Mouse (Mus musculus): ENCODE results near the gene Slc2a3. TPM values are rescaled to one million over a fixed set of nuclear protein-coding genes. Genes with fewer than 3 reads are reported as not detected.
"Not testable (repeated sequence)": the region's sequence is repeated elsewhere in the genome, so short reads cannot be mapped to it uniquely, and the experiment has no call there.

Slc2a3 gene
- polyA plus RNA-seq, 1 experiment from 2014 or later, result 10.3 TPM

- H3K27me3 ChIP-seq (ENCODE audit: control insufficient read depth, insufficient read depth, low read length); H3K4me3 ChIP-seq (ENCODE audit: control insufficient read depth in 1 of 2, insufficient read depth in 1 of 2, low read depth in 1 of 2, low read length in 2 of 2); H3K36me3 ChIP-seq (ENCODE audit: control insufficient read depth, insufficient read depth, low read length); ATAC-seq (ENCODE audit: insufficient number of reproducible peaks, insufficient read depth, low FRiP score, low read depth); H3K4me2 ChIP-seq (ENCODE audit: low read length); H3K27ac ChIP-seq (replicated peaks in 1 of 2; ENCODE audit: control insufficient read depth in 1 of 2, insufficient read depth in 1 of 2, low read depth in 2 of 2, low read length in 2 of 2); H3K9ac ChIP-seq (ENCODE audit: low read length); H3K9me3 ChIP-seq (ENCODE audit: control insufficient read depth, low read length); H3K4me1 ChIP-seq (ENCODE audit: control insufficient read depth in 2 of 2, insufficient read depth in 2 of 2, low read length in 2 of 2): not testable (repeated sequence)
- WGBS, result 82% methylated on average over 1 of the region's 1 CpGs
These were observed 83.2 kb downstream of the Slc2a3 start for GRCm38 (mm10) chr6:122718224-122718623.

- H3K4me3 ChIP-seq (ENCODE audit: control insufficient read depth in 1 of 2, insufficient read depth in 1 of 2, low read depth in 1 of 2, low read length in 2 of 2), result no peak overlapping the region
- no peak overlapping the region for H3K9ac ChIP-seq (ENCODE audit: low read length)
- no peaks in the 10 kb centered on the region for H3K27me3 ChIP-seq (ENCODE audit: control insufficient read depth, insufficient read depth, low read length)
These were observed 85.6 kb downstream of the Slc2a3 start for GRCm38 (mm10) chr6:122715886-122716285.

GRCm38 (mm10) chr6:122714707-122715365 is 86.6 kb downstream of the Slc2a3 start:
- Histone ChIP-seq H3K9me3 (ENCODE audit: control insufficient read depth, low read length) (no peaks in the 10 kb centered on the region), H3K4me1 (ENCODE audit: control insufficient read depth in 2 of 2, insufficient read depth in 2 of 2, low read length in 2 of 2) (peaks cover 3 to 8% of the 10 kb centered on the region in 2 experiments; a peak in 2 of 4 replicates), H3K27me3 (ENCODE audit: control insufficient read depth, insufficient read depth, low read length) (no peaks in the 10 kb centered on the region), H3K36me3 (ENCODE audit: control insufficient read depth, insufficient read depth, low read length) (no peaks in the 10 kb centered on the region), H3K27ac (replicated peaks in 1 of 2; ENCODE audit: control insufficient read depth in 1 of 2, insufficient read depth in 1 of 2, low read depth in 2 of 2, low read length in 2 of 2) (no peak overlapping the region), H3K4me2 (ENCODE audit: low read length) (no peak overlapping the region), H3K4me3 (ENCODE audit: control insufficient read depth in 1 of 2, insufficient read depth in 1 of 2, low read depth in 1 of 2, low read length in 2 of 2) (no peak overlapping the region), H3K9ac (ENCODE audit: low read length) (no peak overlapping the region)
- ATAC-seq (ENCODE audit: insufficient number of reproducible peaks, insufficient read depth, low FRiP score, low read depth), result no peak
- WGBS, result 52% methylated on average over 7 of the region's 7 CpGs

More at GRCm38 (mm10) chr6:122715886-122716285, 85.6 kb downstream of the Slc2a3 start:
- H3K27ac ChIP-seq (replicated peaks in 1 of 2; ENCODE audit: control insufficient read depth in 1 of 2, insufficient read depth in 1 of 2, low read depth in 2 of 2, low read length in 2 of 2), result no peak overlapping the region
- H3K9me3 ChIP-seq (ENCODE audit: control insufficient read depth, low read length), result no peaks in the 10 kb centered on the region
- 12% methylated on average over 4 of the region's 4 CpGs for WGBS
- no peaks in the 10 kb centered on the region for H3K36me3 ChIP-seq (ENCODE audit: control insufficient read depth, insufficient read depth, low read length)
- peaks cover 3 to 8% of the 10 kb centered on the region in 2 experiments; a peak in 2 of 4 replicates for H3K4me1 ChIP-seq (ENCODE audit: control insufficient read depth in 2 of 2, insufficient read depth in 2 of 2, low read length in 2 of 2)
- ATAC-seq (ENCODE audit: insufficient number of reproducible peaks, insufficient read depth, low FRiP score, low read depth), result no peak
- no peak overlapping the region for H3K4me2 ChIP-seq (ENCODE audit: low read length)

- H3K27me3 ChIP-seq (ENCODE audit: control insufficient read depth, insufficient read depth, low read length); H3K9ac ChIP-seq (ENCODE audit: low read length); ATAC-seq (ENCODE audit: insufficient number of reproducible peaks, insufficient read depth, low FRiP score, low read depth); H3K27ac ChIP-seq (replicated peaks in 1 of 2; ENCODE audit: control insufficient read depth in 1 of 2, insufficient read depth in 1 of 2, low read depth in 2 of 2, low read length in 2 of 2); H3K9me3 ChIP-seq (ENCODE audit: control insufficient read depth, low read length); H3K4me1 ChIP-seq (ENCODE audit: control insufficient read depth in 2 of 2, insufficient read depth in 2 of 2, low read length in 2 of 2); H3K36me3 ChIP-seq (ENCODE audit: control insufficient read depth, insufficient read depth, low read length); H3K4me2 ChIP-seq (ENCODE audit: low read length); H3K4me3 ChIP-seq (ENCODE audit: control insufficient read depth in 1 of 2, insufficient read depth in 1 of 2, low read depth in 1 of 2, low read length in 2 of 2): not testable (repeated sequence)
- WGBS, result 91% methylated on average over 7 of the region's 7 CpGs
These were observed 88.3 kb downstream of the Slc2a3 start for GRCm38 (mm10) chr6:122713116-122713515.

- H3K36me3 ChIP-seq (ENCODE audit: control insufficient read depth, insufficient read depth, low read length), result no peaks in the 10 kb centered on the region
- 77% methylated on average over 2 of the region's 2 CpGs for WGBS
- peaks cover 9% of the 10 kb centered on the region; the same call in 1 of the 2 replicates for H3K27me3 ChIP-seq (ENCODE audit: control insufficient read depth, insufficient read depth, low read length)
- H3K27ac ChIP-seq (replicated peaks in 1 of 2; ENCODE audit: control insufficient read depth in 1 of 2, insufficient read depth in 1 of 2, low read depth in 2 of 2, low read length in 2 of 2), result no peak overlapping the region
- H3K4me3 ChIP-seq (ENCODE audit: control insufficient read depth in 1 of 2, insufficient read depth in 1 of 2, low read depth in 1 of 2, low read length in 2 of 2), result no peak overlapping the region
- H3K4me2 ChIP-seq (ENCODE audit: low read length), result no peak overlapping the region
- peaks cover 3 to 8% of the 10 kb centered on the region in 2 experiments; a peak in 2 of 4 replicates for H3K4me1 ChIP-seq (ENCODE audit: control insufficient read depth in 2 of 2, insufficient read depth in 2 of 2, low read length in 2 of 2)
- H3K9ac ChIP-seq (ENCODE audit: low read length), result no peak overlapping the region
- ATAC-seq (ENCODE audit: insufficient number of reproducible peaks, insufficient read depth, low FRiP score, low read depth), result no peak
- no peaks in the 10 kb centered on the region for H3K9me3 ChIP-seq (ENCODE audit: control insufficient read depth, low read length)
These were observed 90.0 kb downstream of the Slc2a3 start for GRCm38 (mm10) chr6:122711455-122711854.

- Histone ChIP-seq H3K9me3 (ENCODE audit: control insufficient read depth, low read length) (no peaks in the 10 kb centered on the region), H3K27ac (replicated peaks in 1 of 2; ENCODE audit: control insufficient read depth in 1 of 2, insufficient read depth in 1 of 2, low read depth in 2 of 2, low read length in 2 of 2) (no peak overlapping the region), H3K4me2 (ENCODE audit: low read length) (no peak overlapping the region), H3K9ac (ENCODE audit: low read length) (no peak overlapping the region), H3K36me3 (ENCODE audit: control insufficient read depth, insufficient read depth, low read length) (no peaks in the 10 kb centered on the region), H3K4me3 (ENCODE audit: control insufficient read depth in 1 of 2, insufficient read depth in 1 of 2, low read depth in 1 of 2, low read length in 2 of 2) (no peak overlapping the region), H3K4me1 (ENCODE audit: control insufficient read depth in 2 of 2, insufficient read depth in 2 of 2, low read length in 2 of 2) (peaks cover 0 to 4% of the 10 kb centered on the region in 2 experiments; a peak in 1 of 4 replicates), H3K27me3 (ENCODE audit: control insufficient read depth, insufficient read depth, low read length) (peaks cover 9% of the 10 kb centered on the region; the same call in 1 of the 2 replicates)
- 70% methylated on average over 4 of the region's 4 CpGs for whole genome bisulfite sequencing
- no peak for ATAC-seq (ENCODE audit: insufficient number of reproducible peaks, insufficient read depth, low FRiP score, low read depth)
These were observed 92.6 kb downstream of the Slc2a3 start for GRCm38 (mm10) chr6:122708826-122709225.

GRCm38 (mm10) chr6:122707036-122707800 is 94.2 kb downstream of the Slc2a3 start, which contains the start of gene Nanog:
Nanog (plus strand) TSS chr6:122707489.
- H3K27me3 ChIP-seq (ENCODE audit: control insufficient read depth, insufficient read depth, low read length), result peaks cover 9% of the 10 kb centered on the region; the same call in 1 of the 2 replicates
- H3K4me3 ChIP-seq (ENCODE audit: control insufficient read depth in 1 of 2, insufficient read depth in 1 of 2, low read depth in 1 of 2, low read length in 2 of 2), result no peak within 1 kb of the TSS
- H3K36me3 ChIP-seq (ENCODE audit: control insufficient read depth, insufficient read depth, low read length), result no peaks in the 10 kb centered on the region
- H3K9ac ChIP-seq (ENCODE audit: low read length), result no peak within 1 kb of the TSS
- peaks cover 7 to 15% of the 10 kb centered on the region in 2 experiments; a peak in 2 of 4 replicates for H3K4me1 ChIP-seq (ENCODE audit: control insufficient read depth in 2 of 2, insufficient read depth in 2 of 2, low read length in 2 of 2)
- WGBS, result 30% methylated on average over 12 of the region's 12 CpGs
- H3K9me3 ChIP-seq (ENCODE audit: control insufficient read depth, low read length), result no peaks in the 10 kb centered on the region
- H3K27ac ChIP-seq (replicated peaks in 1 of 2; ENCODE audit: control insufficient read depth in 1 of 2, insufficient read depth in 1 of 2, low read depth in 2 of 2, low read length in 2 of 2), result no peak within 1 kb of the TSS
- no peak for ATAC-seq (ENCODE audit: insufficient number of reproducible peaks, insufficient read depth, low FRiP score, low read depth)
- no peak within 1 kb of the TSS for H3K4me2 ChIP-seq (ENCODE audit: low read length)

All from heart, embryonic 14.5 days (tissue).